Mouse (Mus musculus) CH12.LX (cell line): ENCODE results near the gene Card9. TPM values are rescaled to one million over a fixed set of nuclear protein-coding genes. Genes with fewer than 3 reads are reported as not detected.
A peak's percentile ranks its signal among the peaks of the same experiment; 100 is the strongest.

ENCODE experiments used
- DNase-seq: peaks from one replicate; pipeline ENCODE4 v3.0.0-alpha.2; 2013; ENCODE audit errors: extremely low read depth
- H3K27ac ChIP-seq: 2 replicates; pipeline ENCODE4 v1.5.1; 2012; ENCODE audit warnings: low read depth, mild to moderate bottlenecking, control low read depth, moderate library complexity; ENCODE audit not compliant: insufficient read depth
- H3K27me3 ChIP-seq: replicated peaks from 2 replicates; pipeline ENCODE3; 2012; ENCODE audit warnings: inconsistent platforms
- H3K36me3 ChIP-seq, 2 experiments: replicated peaks in 1 of 2; 2 replicates each; pipeline versions ENCODE3 to v1.6.1; 2012; ENCODE audit warnings: inconsistent platforms in 1 of 2, low read length in 1 of 2, mild to moderate bottlenecking in 1 of 2, mixed read lengths in 1 of 2, moderate library complexity in 1 of 2; ENCODE audit not compliant: control insufficient read depth in 1 of 2, insufficient read depth in 1 of 2
- H3K4me1 ChIP-seq, 2 experiments: 2 replicates each; pipeline ENCODE4 v1.6.1; 2012; ENCODE audit warnings: inconsistent platforms in 1 of 2, moderate library complexity in 1 of 2; ENCODE audit not compliant: insufficient read depth in 2 of 2, control insufficient read depth in 1 of 2
- H3K4me2 ChIP-seq: 2 replicates; pipeline ENCODE4 v1.6.1; 2012; ENCODE audit warnings: low read depth, mild to moderate bottlenecking, control low read depth; ENCODE audit not compliant: poor library complexity, insufficient read depth, severe bottlenecking
- H3K4me3 ChIP-seq, 3 experiments: fragments of 150-350 bp in 1 of 3; sonication (generic) in 1 of 3; replicated peaks in 1 of 3; 2 replicates each; pipeline versions ENCODE3 to v1.5.1; 2011 to 2012; ENCODE audit warnings: low read depth in 2 of 3, low read length in 2 of 3, mild to moderate bottlenecking in 2 of 3, moderate library complexity in 2 of 3, control low read depth in 1 of 3, improper control_type of control experiment in 1 of 3, inconsistent platforms in 1 of 3, mixed read lengths in 1 of 3; ENCODE audit not compliant: poor library complexity in 1 of 3
- H3K79me2 ChIP-seq: replicated peaks from 2 replicates; pipeline ENCODE4 v1.6.1; 2012; ENCODE audit warnings: mild to moderate bottlenecking, moderate library complexity; ENCODE audit not compliant: control insufficient read depth, poor library complexity, insufficient read depth, severe bottlenecking; ENCODE audit errors: extremely low read depth
- H3K9ac ChIP-seq: 2 replicates; pipeline ENCODE4 v1.6.1; 2012; ENCODE audit warnings: low read depth, mild to moderate bottlenecking, control low read depth, moderate library complexity; ENCODE audit not compliant: insufficient read depth
- H3K9me3 ChIP-seq: replicated peaks from 2 replicates; pipeline ENCODE3; 2012; ENCODE audit warnings: low read length, inconsistent platforms, mixed read lengths
- BHLHE40 ChIP-seq: IDR thresholded peaks from 2 replicates; pipeline ENCODE4 v1.6.1; 2011; ENCODE audit warnings: mild to moderate bottlenecking, low read depth, low read length, improper control_type of control experiment
- CHD1 ChIP-seq: IDR thresholded peaks from 2 replicates; pipeline ENCODE4 v1.6.1; 2012; ENCODE audit warnings: low read depth, low read length, improper control_type of control experiment, inconsistent platforms
- CTCF ChIP-seq, 2 experiments: IDR thresholded peaks in 1 of 2; conservative IDR thresholded peaks in 1 of 2; 2 replicates each; pipeline ENCODE4 v1.5.1; 2011 to 2012; ENCODE audit warnings: low read depth in 2 of 2, low read length in 2 of 2, improper control_type of control experiment in 1 of 2, inconsistent platforms in 1 of 2, mild to moderate bottlenecking in 1 of 2, moderate library complexity in 1 of 2
- E2F4 ChIP-seq: IDR thresholded peaks from 2 replicates; pipeline ENCODE4 v1.6.1; 2011; ENCODE audit warnings: low read depth, low read length, improper control_type of control experiment; ENCODE audit not compliant: insufficient replicate concordance
- IRF4 ChIP-seq: IDR thresholded peaks from 2 replicates; pipeline ENCODE4 v1.6.1; 2014; ENCODE audit warnings: low read depth, mild to moderate bottlenecking, inconsistent platforms, low read length, improper control_type of control experiment
- JUN ChIP-seq: IDR thresholded peaks from 2 replicates; pipeline ENCODE4 v1.6.1; 2011; ENCODE audit warnings: low read depth, mild to moderate bottlenecking, low read length, improper control_type of control experiment, moderate library complexity; ENCODE audit not compliant: insufficient read depth
- MAX ChIP-seq: IDR thresholded peaks from 2 replicates; pipeline ENCODE4 v1.6.1; 2011; ENCODE audit warnings: low read length, improper control_type of control experiment
- MXI1 ChIP-seq: IDR thresholded peaks from 2 replicates; pipeline ENCODE4 v1.6.1; 2011; ENCODE audit warnings: mild to moderate bottlenecking, low read depth, low read length, improper control_type of control experiment
- MYC ChIP-seq: IDR thresholded peaks from 2 replicates; pipeline ENCODE4 v1.6.1; 2011; ENCODE audit warnings: low read depth, mild to moderate bottlenecking, improper control_type of control experiment, low read length
- NELFE ChIP-seq: IDR thresholded peaks from 2 replicates; pipeline ENCODE4 v1.6.1; 2011; ENCODE audit warnings: low read depth, low read length, improper control_type of control experiment
- POLR2A ChIP-seq: IDR thresholded peaks from 2 replicates; pipeline ENCODE4 v1.6.1; 2011; ENCODE audit warnings: low read depth, mild to moderate bottlenecking, improper control_type of control experiment, low read length
- POLR2AphosphoS2 ChIP-seq: IDR thresholded peaks from 2 replicates; pipeline ENCODE4 v1.6.1; 2011; ENCODE audit warnings: low read depth, low read length, improper control_type of control experiment
- RAD21 ChIP-seq: IDR thresholded peaks from 2 replicates; pipeline ENCODE4 v1.6.1; 2011; ENCODE audit warnings: low read depth, mild to moderate bottlenecking, low read length, improper control_type of control experiment, moderate library complexity
- SIN3A ChIP-seq: IDR thresholded peaks from 2 replicates; pipeline ENCODE4 v1.6.1; 2012; ENCODE audit warnings: low read length, improper control_type of control experiment, inconsistent platforms
- SMC3 ChIP-seq: IDR thresholded peaks from 2 replicates; pipeline ENCODE4 v1.6.1; 2011; ENCODE audit warnings: low read depth, low read length, improper control_type of control experiment
- TBP ChIP-seq: conservative IDR thresholded peaks from 2 replicates; pipeline ENCODE4 v1.6.1; 2011; ENCODE audit warnings: low read depth, low read length, improper control_type of control experiment
- TCF12 ChIP-seq: IDR thresholded peaks from 2 replicates; pipeline ENCODE4 v1.6.1; 2014; ENCODE audit warnings: low read depth, mild to moderate bottlenecking, inconsistent platforms, low read length, improper control_type of control experiment
- USF2 ChIP-seq: conservative IDR thresholded peaks from 2 replicates; pipeline ENCODE4 v1.6.1; 2011; ENCODE audit warnings: low read depth, low read length, improper control_type of control experiment
- ZC3H11A ChIP-seq: IDR thresholded peaks from 2 replicates; pipeline ENCODE4 v1.6.1; 2012; ENCODE audit warnings: low read depth, mild to moderate bottlenecking, inconsistent platforms, low read length, improper control_type of control experiment
- ZKSCAN1 ChIP-seq: IDR thresholded peaks from 2 replicates; pipeline ENCODE4 v1.6.1; 2012; ENCODE audit warnings: low read depth, inconsistent platforms, low read length, improper control_type of control experiment, borderline replicate concordance
- ZMIZ1 ChIP-seq: IDR thresholded peaks from 2 replicates; pipeline ENCODE4 v1.6.1; 2012; ENCODE audit warnings: low read depth, mild to moderate bottlenecking, inconsistent platforms, low read length, improper control_type of control experiment
- dilution Hi-C: fragments of 300-500 bp; cut with MboI; formaldehyde crosslinking; loops from 2 replicates; pipeline ENCODE4 v1.14.3; 2020; ENCODE audit warnings: low sequenced_read_pairs; ENCODE audit not compliant: extremely low pct_unique_long_range_greater_than_20kb, extremely low pct_ligation_motif_present
- in situ Hi-C: fragments of 300-500 bp; cut with MboI; formaldehyde crosslinking; loops from 3 replicates; pipeline ENCODE4 v1.14.3; 2019; ENCODE audit warnings: low sequenced_read_pairs, low pct_ligation_motif_present, low pct_unique_long_range_greater_than_20kb, mixed read lengths
- polyA plus RNA-seq: library from polyadenylated mRNA; unstranded; fragments of >175 nt; gene quantifications from 2 replicates; pipeline ENCODE4 v1.2.1, GENCODE M21; 2012; ENCODE audit warnings: low read depth; ENCODE audit not compliant: insufficient read length
- total RNA-seq, 2 experiments: library from RNA; depleted of rRNA; stranded (reverse); fragments of 300-350 nt in 1 of 2; fragments of >200 nt in 1 of 2; gene quantifications; 2 replicates each; pipeline ENCODE4 v1.2.3; 2012 to 2014

Gene Card9
- total and polyA plus RNA-seq, 3 experiments = 0.32 to 0.44 (median 0.42) TPM

- TF ChIP-seq POLR2A = no peak
- no peak for TF ChIP-seq NELFE
- no peak for TF ChIP-seq ZC3H11A
- no peak for TF ChIP-seq E2F4
- TF ChIP-seq IRF4 = no peak
- TF ChIP-seq SIN3A = no peak
- TF ChIP-seq CHD1 = no peak
- no peak for TF ChIP-seq TBP
- no peak for TF ChIP-seq USF2
- no peak for TF ChIP-seq MAX
- TF ChIP-seq MYC = no peak
- TF ChIP-seq JUN = no peak
- no peak for TF ChIP-seq TCF12
- Histone ChIP-seq H3K79me2 (no peaks in the 10 kb centered on the region), H3K4me1 (peaks cover 14 to 30% of the 10 kb centered on the region in 2 experiments), H3K9ac (no peak overlapping the region), H3K9me3 (no peaks in the 10 kb centered on the region), H3K4me3 (no peak overlapping the region), H3K27ac (no peak overlapping the region), H3K4me2 (no peak overlapping the region), H3K36me3 (no peaks in the 10 kb centered on the region), H3K27me3 (peaks cover 49% of the 10 kb centered on the region)
- dilution Hi-C loops = no loop called here
- in situ Hi-C loops = no loop called here
- DNase-seq = no peak
Measured at GRCm38 (mm10) chr2:26313394-26313793, 47.3 kb downstream of the Card9 start.

GRCm38 (mm10) chr2:26312812-26313211 is 47.9 kb downstream of the Card9 start:
- in situ Hi-C loops (no loop called here), dilution Hi-C loops (no loop called here)
- Histone ChIP-seq H3K27me3 (peaks cover 43% of the 10 kb centered on the region), H3K27ac (no peak overlapping the region), H3K9me3 (no peaks in the 10 kb centered on the region), H3K4me1 (peaks cover 14 to 30% of the 10 kb centered on the region in 2 experiments), H3K79me2 (no peaks in the 10 kb centered on the region), H3K9ac (no peak overlapping the region), H3K36me3 (no peaks in the 10 kb centered on the region), H3K4me2 (no peak overlapping the region), H3K4me3 (no peak overlapping the region)
- DNase-seq = no peak
- TF ChIP-seq MAX (no peak), ZKSCAN1 (no peak), E2F4 (no peak), SMC3 (peak; percentile 25), TCF12 (no peak), POLR2AphosphoS2 (no peak), CTCF (conservative IDR thresholded peaks at IDR 0.05 in 1 of 2, IDR thresholded peaks at IDR 0.05 in 1 of 2; ENCODE audit: low read depth in 2 of 2, low read length in 2 of 2) (peak in 1 of 2 experiments; percentile 56; a peak in 2 of 4 replicates), RAD21 (peak; percentile 44), SIN3A (no peak), MXI1 (no peak), BHLHE40 (peak; percentile 63), ZMIZ1 (no peak)
